Mouse (Mus musculus): ENCODE measurements around the gene Dnah2. TPM values are rescaled to one million over a fixed set of nuclear protein-coding genes. Genes with fewer than 3 reads are reported as not detected.

Dnah2 gene
- polyA plus RNA-seq, 2 experiments = 0.01 to 0.03 TPM

DNA sequence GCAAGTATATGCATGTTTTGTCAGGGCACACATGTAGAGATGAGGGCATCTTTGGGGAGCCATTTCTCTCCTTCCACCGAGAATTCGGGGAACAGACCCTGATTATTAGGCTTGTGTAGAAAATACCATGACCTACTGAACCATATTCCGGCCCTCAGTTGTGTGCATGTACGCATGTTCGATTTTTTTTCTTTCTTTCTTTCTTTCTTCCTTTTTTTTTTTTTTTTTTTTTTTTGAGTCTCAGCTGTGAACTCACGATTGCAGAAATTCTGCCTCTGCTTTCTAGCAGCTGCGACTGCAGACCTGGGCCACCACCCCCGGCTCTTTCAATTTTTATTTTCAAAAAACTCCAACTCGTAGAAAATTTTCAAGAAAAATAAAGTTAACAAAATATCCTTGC, 23.2 kb downstream of the Dnah2 start:
- 59% methylated on average over 9 of the region's 9 CpGs for WGBS (ENCODE audit: insufficient replicate concordance)
- Histone ChIP-seq H3K4me2 (ENCODE audit: low read depth) (no peak overlapping the region), H3K4me1 (replicated peaks; ENCODE audit: control insufficient read depth in 2 of 2, insufficient read depth in 2 of 2, low read length in 1 of 2) (peaks cover 3 to 15% of the 10 kb centered on the region in 2 experiments), H3K9ac (replicated peaks) (no peak overlapping the region), H3K27ac (no peak overlapping the region), H3K36me3 (replicated peaks; ENCODE audit: control insufficient read depth, insufficient read depth, low read depth) (no peaks in the 10 kb centered on the region), H3K4me3 (ENCODE audit: insufficient read depth in 1 of 2, low read depth in 2 of 2, low read length in 2 of 2) (no peak overlapping the region), H3K27me3 (ENCODE audit: control insufficient read depth, insufficient read depth, low read length) (peaks cover 16% of the 10 kb centered on the region), H3K9me3 (ENCODE audit: control insufficient read depth, low read length) (no peaks in the 10 kb centered on the region)
- no peak for DNase-seq (ENCODE audit: low read depth in 3 of 3, low spot score in 3 of 3)
- ATAC-seq (ENCODE audit: insufficient read depth) = no peak
- no peak for TF ChIP-seq CTCF (IDR thresholded peaks at IDR 0.05; ENCODE audit: low read depth)
- TF ChIP-seq EP300 (IDR thresholded peaks at IDR 0.05; ENCODE audit: low read depth) = no peak

- WGBS (ENCODE audit: insufficient replicate concordance) = 73% methylated on average over 4 of the region's 4 CpGs
- H3K27ac ChIP-seq = no peak overlapping the region
- H3K4me3 ChIP-seq (ENCODE audit: insufficient read depth in 1 of 2, low read depth in 2 of 2, low read length in 2 of 2) = no peak overlapping the region
- H3K4me2 ChIP-seq (ENCODE audit: low read depth) = no peak overlapping the region
- peaks cover 14% of the 10 kb centered on the region for H3K27me3 ChIP-seq (ENCODE audit: control insufficient read depth, insufficient read depth, low read length)
- H3K9me3 ChIP-seq (ENCODE audit: control insufficient read depth, low read length) = no peaks in the 10 kb centered on the region
- ATAC-seq (ENCODE audit: insufficient read depth) = no peak
- TF ChIP-seq EP300 (IDR thresholded peaks at IDR 0.05; ENCODE audit: low read depth) = no peak
- TF ChIP-seq CTCF (IDR thresholded peaks at IDR 0.05; ENCODE audit: low read depth) = no peak
- no peaks in the 10 kb centered on the region for H3K36me3 ChIP-seq (replicated peaks; ENCODE audit: control insufficient read depth, insufficient read depth, low read depth)
- peaks cover 3 to 15% of the 10 kb centered on the region in 2 experiments for H3K4me1 ChIP-seq (replicated peaks; ENCODE audit: control insufficient read depth in 2 of 2, insufficient read depth in 2 of 2, low read length in 1 of 2)
- DNase-seq (ENCODE audit: low read depth in 3 of 3, low spot score in 3 of 3) = no peak
- no peak overlapping the region for H3K9ac ChIP-seq (replicated peaks)
Observed at GRCm38 (mm10) chr11:69523651-69524050, 25.3 kb downstream of the Dnah2 start.

GRCm38 (mm10) chr11:69521526-69522149, 27.3 kb downstream of the Dnah2 start:
- H3K4me2 ChIP-seq (ENCODE audit: low read depth) = no peak overlapping the region
- peak; percentile 65; the same call in 1 of the 2 replicates for ATAC-seq (ENCODE audit: insufficient read depth)

GRCm38 (mm10) chr11:69519976-69520375, 28.9 kb downstream of the Dnah2 start:
- ATAC-seq (ENCODE audit: insufficient read depth) = no peak
- H3K4me1 ChIP-seq (replicated peaks; ENCODE audit: control insufficient read depth in 2 of 2, insufficient read depth in 2 of 2, low read length in 1 of 2) = peaks cover 3 to 9% of the 10 kb centered on the region in 2 experiments
- H3K27ac ChIP-seq = no peak overlapping the region
- no peaks in the 10 kb centered on the region for H3K9me3 ChIP-seq (ENCODE audit: control insufficient read depth, low read length)
- no peak overlapping the region for H3K9ac ChIP-seq (replicated peaks)
- H3K4me2 ChIP-seq (ENCODE audit: low read depth) = no peak overlapping the region
- no peaks in the 10 kb centered on the region for H3K36me3 ChIP-seq (replicated peaks; ENCODE audit: control insufficient read depth, insufficient read depth, low read depth)
- H3K27me3 ChIP-seq (ENCODE audit: control insufficient read depth, insufficient read depth, low read length) = peaks cover 3% of the 10 kb centered on the region; the same call in 1 of the 2 replicates
- TF ChIP-seq CTCF (IDR thresholded peaks at IDR 0.05; ENCODE audit: low read depth) (no peak), EP300 (IDR thresholded peaks at IDR 0.05; ENCODE audit: low read depth) (no peak)
- H3K4me3 ChIP-seq (ENCODE audit: insufficient read depth in 1 of 2, low read depth in 2 of 2, low read length in 2 of 2) = no peak overlapping the region
- WGBS (ENCODE audit: insufficient replicate concordance) = 55% methylated on average over 4 of the region's 4 CpGs
- DNase-seq (ENCODE audit: low read depth in 3 of 3, low spot score in 3 of 3) = no peak

More at GRCm38 (mm10) chr11:69521526-69522149, 27.3 kb downstream of the Dnah2 start:
- no peaks in the 10 kb centered on the region for H3K36me3 ChIP-seq (replicated peaks; ENCODE audit: control insufficient read depth, insufficient read depth, low read depth)
- no peak overlapping the region for H3K4me3 ChIP-seq (ENCODE audit: insufficient read depth in 1 of 2, low read depth in 2 of 2, low read length in 2 of 2)
- H3K27me3 ChIP-seq (ENCODE audit: control insufficient read depth, insufficient read depth, low read length) = no peaks in the 10 kb centered on the region
- H3K9ac ChIP-seq (replicated peaks) = no peak overlapping the region
- peaks cover 3 to 9% of the 10 kb centered on the region in 2 experiments for H3K4me1 ChIP-seq (replicated peaks; ENCODE audit: control insufficient read depth in 2 of 2, insufficient read depth in 2 of 2, low read length in 1 of 2)
- no peak overlapping the region for H3K27ac ChIP-seq
- no peaks in the 10 kb centered on the region for H3K9me3 ChIP-seq (ENCODE audit: control insufficient read depth, low read length)
- TF ChIP-seq EP300 (IDR thresholded peaks at IDR 0.05; ENCODE audit: low read depth) (no peak; the same call in 1 of the 2 replicates), CTCF (IDR thresholded peaks at IDR 0.05; ENCODE audit: low read depth) (no peak)
- 35% methylated on average over 9 of the region's 9 CpGs for WGBS (ENCODE audit: insufficient replicate concordance)
- no peak for DNase-seq (ENCODE audit: low read depth in 3 of 3, low spot score in 3 of 3)

- Histone ChIP-seq H3K27ac (no peak overlapping the region), H3K4me2 (ENCODE audit: low read depth) (no peak overlapping the region), H3K9ac (replicated peaks) (no peak overlapping the region), H3K4me3 (ENCODE audit: insufficient read depth in 1 of 2, low read depth in 2 of 2, low read length in 2 of 2) (no peak overlapping the region), H3K9me3 (ENCODE audit: control insufficient read depth, low read length) (no peaks in the 10 kb centered on the region), H3K27me3 (ENCODE audit: control insufficient read depth, insufficient read depth, low read length) (peaks cover 3% of the 10 kb centered on the region; the same call in 1 of the 2 replicates), H3K4me1 (replicated peaks; ENCODE audit: control insufficient read depth in 2 of 2, insufficient read depth in 2 of 2, low read length in 1 of 2) (peaks cover 4 to 23% of the 10 kb centered on the region in 2 experiments), H3K36me3 (replicated peaks; ENCODE audit: control insufficient read depth, insufficient read depth, low read depth) (no peaks in the 10 kb centered on the region)
- ATAC-seq (ENCODE audit: insufficient read depth) (no peak), DNase-seq (ENCODE audit: low read depth in 3 of 3, low spot score in 3 of 3) (no peak)
- TF ChIP-seq EP300 (IDR thresholded peaks at IDR 0.05; ENCODE audit: low read depth) (no peak), CTCF (IDR thresholded peaks at IDR 0.05; ENCODE audit: low read depth) (no peak)
- 57% methylated on average over 3 of the region's 3 CpGs for WGBS (ENCODE audit: insufficient replicate concordance)
Observed at GRCm38 (mm10) chr11:69516661-69517060, 32.2 kb downstream of the Dnah2 start.

Data from liver, embryonic 14.5 days (tissue).